Mouse (Mus musculus): ENCODE results near the gene Adprhl1. TPM values are rescaled to one million over a fixed set of nuclear protein-coding genes. Genes with fewer than 3 reads are reported as not detected.

The Adprhl1 gene
- total RNA-seq, 4 experiments from 2014 or later: 50.0 to 62.3 (median 56.3) TPM

Small RNA genes lying within 50 kb of the gene (microRNA-seq; reads per million reads assigned to microRNA genes)
- 111 reads per million, percentile 52 among the genes with 10 or more reads in this experiment for gene Mir1968

Other genes starting within 250 kb of the Adprhl1 start
- not detected for gene F7, start 228.1 kb downstream of the Adprhl1 start, total RNA-seq (2022)
- gene F10, start 216.9 kb downstream of the Adprhl1 start, total RNA-seq (2022): not detected
- gene Proz, start 193.2 kb downstream of the Adprhl1 start, total RNA-seq (2022): under 1 TPM in 1 of 4 experiments, not detected in 3; 0.29 TPM
- gene Pcid2, start 148.7 kb downstream of the Adprhl1 start, total RNA-seq (2022): 1 to 10 TPM; 6.5 to 7.6 (median 6.8) TPM
- gene Cul4a, start 148.5 kb downstream of the Adprhl1 start, total RNA-seq (2022): 10 to 100 TPM; 70.4 to 74.4 (median 71.9) TPM
- gene Lamp1, start 95.0 kb downstream of the Adprhl1 start, total RNA-seq (2022): 100 to 1,000 TPM; 405 to 451 (median 426) TPM
- 10 to 100 TPM in 3 of 4 experiments, 1 to 10 TPM in 1; 9.3 to 14.1 (median 11.8) TPM for gene Grtp1, start 53.5 kb downstream of the Adprhl1 start, total RNA-seq (2022)
- 10 to 100 TPM; 80.1 to 95.6 (median 88.1) TPM for gene Dcun1d2, start 34.0 kb upstream of the Adprhl1 start, total RNA-seq (2022)
- 10 to 100 TPM; 12.0 to 21.5 (median 17.1) TPM for gene Tmco3, start 34.0 kb upstream of the Adprhl1 start, total RNA-seq (2022)
- gene Tfdp1, start 84.6 kb upstream of the Adprhl1 start, total RNA-seq (2022): 10 to 100 TPM; 49.4 to 70.8 (median 63.2) TPM
- gene Atp4b, start 142.7 kb upstream of the Adprhl1 start, total RNA-seq (2022): not detected
- gene Grk1, start 150.9 kb upstream of the Adprhl1 start, total RNA-seq (2022): not detected
- gene Tmem255b, start 181.0 kb upstream of the Adprhl1 start, total RNA-seq (2022): 1 to 10 TPM; 1.3 to 2.5 (median 2.2) TPM
- 100 to 1,000 TPM in 1 of 4 experiments, 10 to 100 TPM in 3; 62.5 to 101 (median 75.1) TPM for gene Gas6, start 240.3 kb upstream of the Adprhl1 start, total RNA-seq (2022)